In genomic region chr11:19018489-19019203, GRCm38 (mm10) we compare ENCODE assay signal across 8 mouse cellular contexts. TPM values are rescaled to one million over a fixed set of nuclear protein-coding genes. Genes with fewer than 3 reads are reported as not detected.
DNase-seq lines count a peak whose midpoint lies in the region; ATAC-seq and TF ChIP-seq lines count a peak whose summit lies in the region.

TSS of gene Meis1 (minus strand) at chr11:19018985.

- H3K9ac ChIP-seq in heart, embryonic 12.5 days, result peak within 1 kb of the TSS; percentile 99
- peak within 1 kb of the TSS; percentile 93 for H3K9ac ChIP-seq in kidney, postnatal 0 days (ENCODE audit: low read depth, low read length)
- peak within 1 kb of the TSS; percentile 84 for H3K9ac ChIP-seq in liver, embryonic 11.5 days (ENCODE audit: low read depth, low read length)
- H3K9ac ChIP-seq in stomach, embryonic 14.5 days (replicated peaks; ENCODE audit: low read depth, low read length), result peak within 1 kb of the TSS; percentile 100

- H3K4me3 ChIP-seq in bone marrow macrophage, adult 2 months (ENCODE audit: insufficient read depth, low read length), result peak within 1 kb of the TSS; percentile 66
- peak within 1 kb of the TSS; percentile 68 for H3K4me3 ChIP-seq in heart, embryonic 12.5 days
- H3K4me3 ChIP-seq in kidney, postnatal 0 days (replicated peaks; ENCODE audit: low read depth, low read length), result peak within 1 kb of the TSS; percentile 84
- peak within 1 kb of the TSS; percentile 70 for H3K4me3 ChIP-seq in liver, embryonic 11.5 days (ENCODE audit: low read depth, low read length)
- H3K4me3 ChIP-seq in myocyte, result peak within 1 kb of the TSS; percentile 81
- peak within 1 kb of the TSS; percentile 46 for H3K4me3 ChIP-seq in stomach, embryonic 14.5 days (ENCODE audit: low read depth, low read length)

- H3K27me3 ChIP-seq in heart, embryonic 12.5 days (replicated peaks), result no peaks in the 10 kb centered on the region
- H3K27me3 ChIP-seq in kidney, postnatal 0 days (ENCODE audit: insufficient read depth, low read length), result no peaks in the 10 kb centered on the region
- no peaks in the 10 kb centered on the region for H3K27me3 ChIP-seq in liver, embryonic 11.5 days (replicated peaks; ENCODE audit: control insufficient read depth, insufficient read depth, low read length)
- no peaks in the 10 kb centered on the region for H3K27me3 ChIP-seq in myocyte (ENCODE audit: control insufficient read depth, insufficient read depth, insufficient read length)
- no peaks in the 10 kb centered on the region for H3K27me3 ChIP-seq in stomach, embryonic 14.5 days (ENCODE audit: control insufficient read depth, insufficient read depth, low read length)

- H3ac ChIP-seq in myocyte (ENCODE audit: control insufficient read depth, insufficient read length), result peak within 1 kb of the TSS; percentile 80

- DNase-seq in 416B (ENCODE audit: low read depth), result peak; percentile 97
- peak; percentile 88 for DNase-seq in fat pad, adult 2 months (ENCODE audit: extremely low read depth, low read depth, low spot score)
- DNase-seq in kidney, postnatal 0 days (ENCODE audit: low spot score), result peak; percentile 98
- peak; percentile 87 for DNase-seq in liver, embryonic 11.5 days (ENCODE audit: low spot score)

- H3K79me2 ChIP-seq in myocyte (ENCODE audit: control insufficient read depth, insufficient read depth), result peaks cover 46% of the 10 kb centered on the region

- under 1% methylated on average over 29 of the region's 29 CpGs for WGBS in heart, embryonic 12.5 days
- under 1% methylated on average over 29 of the region's 29 CpGs for WGBS in kidney, postnatal 0 days
- under 1% methylated on average over 29 of the region's 29 CpGs for WGBS in liver, embryonic 11.5 days
- under 1% methylated on average over 29 of the region's 29 CpGs for WGBS in stomach, embryonic 14.5 days

- no peak within 1 kb of the TSS for H3K27ac ChIP-seq in bone marrow macrophage, adult 2 months (ENCODE audit: insufficient read depth, low read depth, low read length)
- H3K27ac ChIP-seq in heart, embryonic 12.5 days (ENCODE audit: poor library complexity, severe bottlenecking), result peak within 1 kb of the TSS; percentile 99
- H3K27ac ChIP-seq in kidney, postnatal 0 days, result peak within 1 kb of the TSS; percentile 97
- H3K27ac ChIP-seq in liver, embryonic 11.5 days (ENCODE audit: low read depth, low read length), result peak within 1 kb of the TSS; percentile 96
- peak within 1 kb of the TSS; percentile 100 for H3K27ac ChIP-seq in stomach, embryonic 14.5 days (ENCODE audit: low read length)

- ATAC-seq in heart, embryonic 12.5 days (ENCODE audit: insufficient number of reproducible peaks, low FRiP score), result peak; percentile 87
- ATAC-seq in kidney, postnatal 0 days (replicated peaks; ENCODE audit: low FRiP score, low read depth), result peak; percentile 91
- ATAC-seq in liver, embryonic 11.5 days (replicated peaks; ENCODE audit: low FRiP score), result peak; percentile 86
- peak; percentile 93 for ATAC-seq in stomach, embryonic 14.5 days (ENCODE audit: insufficient number of reproducible peaks, insufficient read depth, low FRiP score, low read depth)

- H3K36me3 ChIP-seq in heart, embryonic 12.5 days, result peaks cover 20% of the 10 kb centered on the region
- H3K36me3 ChIP-seq in kidney, postnatal 0 days (ENCODE audit: insufficient read depth, low read length), result 0 out of 2 replicates have a peak, but pooled peaks cover 3% of the 10 kb centered on the region
- no peaks in the 10 kb centered on the region for H3K36me3 ChIP-seq in liver, embryonic 11.5 days (ENCODE audit: control insufficient read depth, insufficient read depth, low read length)
- H3K36me3 ChIP-seq in myocyte (ENCODE audit: control insufficient read depth, insufficient read depth), result no peaks in the 10 kb centered on the region
- peaks cover 18% of the 10 kb centered on the region for H3K36me3 ChIP-seq in stomach, embryonic 14.5 days (ENCODE audit: control insufficient read depth, insufficient read depth, low read length)

- TF ChIP-seq POLR2A in bone marrow macrophage, adult 2 months (IDR thresholded peaks at IDR 0.05; ENCODE audit: borderline replicate concordance, low read depth, low read length), result no peak
- peak; percentile 75 for TF ChIP-seq POLR2A in myocyte (IDR thresholded peaks at IDR 0.05; ENCODE audit: insufficient read length, low read depth)

- no peak for TF ChIP-seq CTCF in bone marrow macrophage, adult 2 months (IDR thresholded peaks at IDR 0.05; ENCODE audit: low read depth, low read length)
- TF ChIP-seq CTCF in kidney, postnatal 0 days (IDR thresholded peaks at IDR 0.05; ENCODE audit: low read depth), result no peak

- no peaks in the 10 kb centered on the region; the same call in 1 of the 2 replicates for H3K4me1 ChIP-seq in bone marrow macrophage, adult 2 months (ENCODE audit: control insufficient read depth, insufficient read depth, low read length)
- peaks cover 20% of the 10 kb centered on the region for H3K4me1 ChIP-seq in heart, embryonic 12.5 days (replicated peaks)
- peaks cover 10% of the 10 kb centered on the region; the same call in 1 of the 2 replicates for H3K4me1 ChIP-seq in kidney, postnatal 0 days (replicated peaks; ENCODE audit: insufficient read depth, low read length)
- peaks cover 19% of the 10 kb centered on the region for H3K4me1 ChIP-seq in liver, embryonic 11.5 days (replicated peaks; ENCODE audit: control insufficient read depth, insufficient read depth, low read length)
- H3K4me1 ChIP-seq in stomach, embryonic 14.5 days (ENCODE audit: control insufficient read depth, insufficient read depth, low read length), result peaks cover 18% of the 10 kb centered on the region

- H3K9me3 ChIP-seq in heart, embryonic 12.5 days (replicated peaks), result no peaks in the 10 kb centered on the region
- H3K9me3 ChIP-seq in kidney, postnatal 0 days (replicated peaks; ENCODE audit: low read length), result no peaks in the 10 kb centered on the region
- no peaks in the 10 kb centered on the region for H3K9me3 ChIP-seq in liver, embryonic 11.5 days (ENCODE audit: control insufficient read depth, low read length)
- H3K9me3 ChIP-seq in stomach, embryonic 14.5 days (ENCODE audit: control insufficient read depth, low read depth, low read length), result no peaks in the 10 kb centered on the region

- H3K4me2 ChIP-seq in heart, embryonic 12.5 days, result peak within 1 kb of the TSS; percentile 80
- peak within 1 kb of the TSS; percentile 86 for H3K4me2 ChIP-seq in kidney, postnatal 0 days (ENCODE audit: low read length)
- H3K4me2 ChIP-seq in liver, embryonic 11.5 days, result peak within 1 kb of the TSS; percentile 98
- H3K4me2 ChIP-seq in myocyte (ENCODE audit: low read depth), result peak within 1 kb of the TSS; percentile 99
- H3K4me2 ChIP-seq in stomach, embryonic 14.5 days (replicated peaks; ENCODE audit: low read depth, low read length), result peak within 1 kb of the TSS; percentile 58

TF ChIP-seq in myocyte, 11 proteins besides CTCF, POLR2A, EP300 and RAD21:
- no peak for TF ChIP-seq USF1 (IDR thresholded peaks at IDR 0.05; ENCODE audit: low read depth)
- TF ChIP-seq TCF12 (IDR thresholded peaks at IDR 0.05; ENCODE audit: insufficient read depth, poor library complexity, severe bottlenecking), result no peak
- TF ChIP-seq E2F4 (IDR thresholded peaks at IDR 0.05; ENCODE audit: insufficient read depth), result no peak
- TF ChIP-seq CEBPB (IDR thresholded peaks at IDR 0.05; ENCODE audit: insufficient read depth, poor library complexity, severe bottlenecking), result peak; percentile 92
- peak; percentile 94 for TF ChIP-seq POLR2AphosphoS2 (IDR thresholded peaks at IDR 0.05; ENCODE audit: insufficient read length, low read depth)
- TF ChIP-seq SRF (IDR thresholded peaks at IDR 0.05; ENCODE audit: control insufficient read depth, insufficient read length, low read depth), result peak; percentile 99
- TF ChIP-seq TCF3 (IDR thresholded peaks at IDR 0.05; ENCODE audit: insufficient read length, low read depth), result no peak
- TF ChIP-seq MYOD1 (IDR thresholded peaks at IDR 0.05; ENCODE audit: control insufficient read depth in 1 of 3, insufficient read length in 2 of 3, low read depth in 2 of 3), result peak in 1 of 3 experiments; percentile 38
- TF ChIP-seq MYOG (IDR thresholded peaks at IDR 0.05; ENCODE audit: control insufficient read depth in 1 of 3, insufficient read depth in 1 of 3, insufficient read length in 2 of 3, low read depth in 2 of 3), result peak in 1 of 3 experiments; percentile 15
- TF ChIP-seq MAX (IDR thresholded peaks at IDR 0.05; ENCODE audit: low read depth), result no peak
- peak; percentile 14 for TF ChIP-seq REST (IDR thresholded peaks at IDR 0.05; ENCODE audit: insufficient read depth, insufficient read length)
TF ChIP-seq in myocyte: peak in this region for 6.

RNA-seq across cellular contexts. Expression of gene Meis1, which starts in this region (rescaled TPM):
- 2.8 and 2.9 TPM in 2 replicates for polyA plus RNA-seq in bone marrow macrophage, adult 2 months (2012; ENCODE audit: insufficient read depth, insufficient read length, missing spikeins)
- 75.9 and 81.4 TPM in 2 replicates for polyA plus RNA-seq in heart, embryonic 12.5 days (2016; fragmentation: Nextera tagmentation; extraction: Ambion mirVana)
- 59.0 and 66.7 TPM in 2 replicates for polyA plus RNA-seq in kidney, postnatal 0 days (2015; fragmentation: Nextera tagmentation; extraction: Ambion mirVana)
- polyA plus RNA-seq in liver, embryonic 11.5 days (2014; fragmentation: Nextera tagmentation; extraction: Ambion mirVana), result 44.7 and 46.6 TPM in 2 replicates
- polyA plus RNA-seq in myocyte (2012; fragmentation: generic; extraction: Trizol), result 7.1 TPM
- polyA plus RNA-seq in stomach, embryonic 14.5 days (2014; fragmentation: Nextera tagmentation; extraction: Ambion mirVana), result 151 and 155 TPM in 2 replicates
